Mouse (Mus musculus) forebrain, postnatal 0 days (tissue): ENCODE results near the gene Slc18a3. TPM values are rescaled to one million over a fixed set of nuclear protein-coding genes. Genes with fewer than 3 reads are reported as not detected.

ENCODE experiments used
- ATAC-seq: fragments of 200-750 bp; cut with Nextera tagmentation; 2 replicates; pipeline ENCODE4 v1.8.0; 2017; ENCODE audit warnings: mild to moderate bottlenecking, moderate library complexity
- DNase-seq: peaks from one replicate; pipeline ENCODE4 v3.0.0-alpha.2; 2015
- H3K27ac ChIP-seq: fragments of 300-500 bp; sonication (generic); 2 replicates; pipeline ENCODE4 v1.5.1; 2014; ENCODE audit warnings: low read depth, mild to moderate bottlenecking, antibody characterized with exemption, low read length, moderate library complexity, mixed read lengths
- H3K27me3 ChIP-seq: fragments of 300-500 bp; sonication (generic); 2 replicates; pipeline ENCODE4 v1.6.1; 2014; ENCODE audit warnings: mild to moderate bottlenecking, low read length, mixed read lengths; ENCODE audit not compliant: insufficient read depth
- H3K36me3 ChIP-seq: fragments of 300-500 bp; sonication (generic); 2 replicates; pipeline ENCODE4 v1.6.1; 2014; ENCODE audit warnings: mild to moderate bottlenecking, moderate library complexity; ENCODE audit not compliant: insufficient read depth
- H3K4me1 ChIP-seq: fragments of 300-500 bp; sonication (generic); 2 replicates; pipeline ENCODE4 v1.6.1; 2014; ENCODE audit warnings: antibody characterized with exemption; ENCODE audit not compliant: insufficient read depth
- H3K4me2 ChIP-seq: fragments of 300-500 bp; sonication (generic); 2 replicates; pipeline ENCODE4 v1.6.1; 2014; ENCODE audit warnings: low read depth, mild to moderate bottlenecking, moderate library complexity
- H3K4me3 ChIP-seq: fragments of 300-500 bp; sonication (generic); 2 replicates; pipeline ENCODE4 v1.5.1; 2014; ENCODE audit warnings: low read depth, low read length, mixed read lengths
- H3K9ac ChIP-seq: fragments of 300-500 bp; sonication (generic); 2 replicates; pipeline ENCODE4 v1.6.1; 2014; ENCODE audit warnings: mild to moderate bottlenecking
- H3K9me3 ChIP-seq: fragments of 300-500 bp; sonication (generic); 2 replicates; pipeline ENCODE4 v1.6.1; 2016; ENCODE audit warnings: low read length
- CTCF ChIP-seq: sonication (generic); IDR thresholded peaks from 2 replicates; pipeline ENCODE4 v1.5.1; 2016; ENCODE audit warnings: antibody characterized with exemption, control low read depth, low read depth
- WGBS: fragments of 180-500 bp; shearing (Covaris S2); extraction: QIAGEN DNeasy Blood & Tissue Kit; methylation state at CpG from one replicate; pipeline ENCODE4 v1.1.7; 2014; 5-methylcytosine and 5-hydroxymethylcytosine counted together
- polyA plus RNA-seq: library from polyadenylated mRNA; unstranded; fragments of >200 nt; fragmentation: Nextera tagmentation; extraction: Ambion mirVana; gene quantifications from 2 replicates; pipeline ENCODE4 v1.2.1, GENCODE M21; 2015
- total RNA-seq: library from RNA; depleted of rRNA; stranded (reverse); fragments of >200 nt; gene quantifications from 2 replicates; pipeline ENCODE4 v1.2.3, GENCODE M21; 2014

The Slc18a3 gene
- total and polyA plus RNA-seq, 2 experiments from 2014 or later, result 2.4 to 4.4 TPM

DNA sequence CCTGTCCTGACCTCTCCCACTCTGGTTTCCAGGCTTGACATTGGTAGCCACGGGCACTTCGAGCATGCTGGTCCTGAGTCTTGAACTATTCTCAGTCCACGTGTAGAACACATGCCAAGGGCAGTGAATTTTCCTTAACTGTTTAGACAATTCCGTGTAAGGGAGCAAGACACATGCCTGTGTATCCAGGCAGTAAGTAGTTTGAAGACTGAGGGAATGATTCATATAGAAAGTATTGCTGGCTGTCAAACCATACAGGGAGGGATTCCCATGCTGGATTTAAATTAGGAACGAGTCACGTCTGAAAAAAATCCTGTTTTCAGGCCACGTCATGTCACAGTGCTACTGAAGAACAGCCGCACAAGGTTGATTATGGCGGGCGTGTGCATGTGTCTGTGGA lies 41.7 kb upstream of the Slc18a3 start:
- WGBS, result 92% methylated on average over 10 of the region's 10 CpGs
- no peak overlapping the region for H3K9ac ChIP-seq
- no peaks in the 10 kb centered on the region for H3K36me3 ChIP-seq
- DNase-seq, result no peak
- H3K4me3 ChIP-seq, result no peak overlapping the region
- ATAC-seq, result no peak
- H3K27ac ChIP-seq, result no peak overlapping the region
- H3K4me2 ChIP-seq, result no peak overlapping the region
- no peaks in the 10 kb centered on the region for H3K4me1 ChIP-seq
- H3K9me3 ChIP-seq, result no peaks in the 10 kb centered on the region
- no peaks in the 10 kb centered on the region for H3K27me3 ChIP-seq
- TF ChIP-seq CTCF, result no peak

DNA sequence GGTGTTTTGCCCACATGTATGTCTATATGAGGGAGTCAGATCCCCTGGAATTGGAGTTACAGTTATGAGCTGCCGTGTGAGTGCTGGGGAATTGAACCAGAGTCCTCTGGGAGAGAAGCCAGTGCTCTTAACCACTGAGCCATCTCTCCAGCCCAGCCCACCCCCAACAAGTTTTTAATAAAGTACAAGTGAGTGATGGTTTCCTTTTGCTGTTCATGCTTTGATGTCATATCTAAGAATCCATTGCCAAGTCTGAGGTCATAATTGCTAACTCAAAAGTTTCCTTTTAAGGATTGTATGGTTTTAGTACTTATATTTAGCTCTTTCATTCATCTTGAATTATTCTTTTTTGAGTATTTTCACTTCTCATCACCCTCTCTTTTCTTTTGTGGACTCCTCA lies 39.2 kb upstream of the Slc18a3 start:
- Histone ChIP-seq H3K4me3 (no peak overlapping the region), H3K27me3 (no peaks in the 10 kb centered on the region), H3K36me3 (no peaks in the 10 kb centered on the region), H3K9ac (no peak overlapping the region), H3K4me1 (no peaks in the 10 kb centered on the region), H3K27ac (no peak overlapping the region), H3K9me3 (no peaks in the 10 kb centered on the region), H3K4me2 (no peak overlapping the region)
- no peak for DNase-seq
- no peak for ATAC-seq
- 75% methylated on average over 1 of the region's 1 CpGs for WGBS
- TF ChIP-seq CTCF, result no peak

DNA sequence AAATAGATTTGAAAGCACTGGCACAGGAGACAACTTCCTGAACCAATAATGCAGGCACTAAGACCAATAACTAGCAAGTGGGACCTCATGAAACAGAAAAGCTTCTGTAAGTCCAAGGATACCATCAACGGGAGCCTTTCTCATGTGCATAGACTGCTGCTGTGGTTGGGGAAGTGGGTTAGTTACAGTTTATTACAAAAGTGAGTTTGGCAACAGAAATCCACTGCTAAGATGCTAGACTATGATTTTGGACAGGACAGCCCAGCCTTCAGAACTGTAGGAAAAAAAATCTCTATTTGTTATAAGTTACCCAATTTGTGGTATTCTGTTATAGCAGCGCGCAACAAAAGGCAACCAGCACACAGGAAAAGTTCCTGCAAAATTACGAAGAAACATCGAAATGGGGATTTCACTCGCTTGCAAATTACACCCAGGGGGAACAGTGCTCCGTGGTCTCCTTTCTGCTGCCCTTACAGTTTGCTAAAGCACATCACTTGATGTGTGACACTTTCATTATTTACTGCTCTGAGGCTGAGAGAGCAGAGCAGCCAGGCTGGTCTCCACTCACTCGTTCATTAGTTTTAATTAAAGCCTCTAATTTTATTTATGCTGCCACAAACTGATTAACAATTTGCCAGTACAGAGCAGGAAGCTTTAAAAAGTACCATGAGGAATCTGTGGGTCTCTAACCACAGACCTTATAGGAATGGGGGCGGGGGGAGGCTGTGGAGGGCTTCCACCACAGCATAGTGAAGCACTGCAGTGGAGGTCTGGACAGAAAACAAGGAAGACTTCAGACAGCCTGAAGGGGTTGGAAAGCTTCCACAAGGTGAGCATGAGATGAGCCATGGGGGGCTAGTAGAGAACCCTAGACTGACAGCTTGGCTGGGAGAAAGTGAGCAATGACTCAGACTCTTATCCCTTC lies 38.4 kb upstream of the Slc18a3 start:
- TF ChIP-seq CTCF, result no peak
- H3K4me3 ChIP-seq, result no peak overlapping the region
- WGBS, result 32% methylated on average over 9 of the region's 9 CpGs
- no peaks in the 10 kb centered on the region for H3K9me3 ChIP-seq
- no peaks in the 10 kb centered on the region for H3K4me1 ChIP-seq
- ATAC-seq (no peak), DNase-seq (no peak)
- no peaks in the 10 kb centered on the region for H3K36me3 ChIP-seq
- H3K27me3 ChIP-seq, result no peaks in the 10 kb centered on the region
- no peak overlapping the region for H3K9ac ChIP-seq
- H3K27ac ChIP-seq, result no peak overlapping the region
- no peak overlapping the region for H3K4me2 ChIP-seq

DNA sequence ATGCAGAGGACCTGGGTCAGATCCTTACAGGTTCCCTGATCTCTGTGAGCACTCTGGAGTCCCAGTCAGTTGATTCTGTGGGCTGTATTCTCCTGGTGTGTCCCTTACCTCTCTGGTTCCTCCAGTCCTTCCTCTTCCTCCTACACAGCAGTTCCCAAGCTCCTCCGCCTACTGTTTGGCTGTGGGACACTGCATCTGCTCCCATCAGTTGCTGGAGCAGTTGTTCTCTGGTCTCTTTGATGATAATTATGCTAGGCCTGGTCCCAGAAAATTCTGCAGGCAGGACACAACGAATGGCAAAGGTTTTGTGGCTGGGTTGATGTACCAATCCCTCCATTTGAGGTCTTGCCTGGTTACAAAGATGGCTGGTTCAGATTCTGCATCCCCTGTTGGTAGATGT lies 36.7 kb upstream of the Slc18a3 start:
- WGBS, result 79% methylated on average over 2 of the region's 2 CpGs
- DNase-seq, result no peak
- Histone ChIP-seq H3K27ac (no peak overlapping the region), H3K27me3 (no peaks in the 10 kb centered on the region), H3K4me1 (no peaks in the 10 kb centered on the region), H3K36me3 (no peaks in the 10 kb centered on the region), H3K4me2 (no peak overlapping the region), H3K4me3 (no peak overlapping the region), H3K9ac (no peak overlapping the region), H3K9me3 (no peaks in the 10 kb centered on the region)
- no peak for TF ChIP-seq CTCF
- ATAC-seq, result no peak

DNA sequence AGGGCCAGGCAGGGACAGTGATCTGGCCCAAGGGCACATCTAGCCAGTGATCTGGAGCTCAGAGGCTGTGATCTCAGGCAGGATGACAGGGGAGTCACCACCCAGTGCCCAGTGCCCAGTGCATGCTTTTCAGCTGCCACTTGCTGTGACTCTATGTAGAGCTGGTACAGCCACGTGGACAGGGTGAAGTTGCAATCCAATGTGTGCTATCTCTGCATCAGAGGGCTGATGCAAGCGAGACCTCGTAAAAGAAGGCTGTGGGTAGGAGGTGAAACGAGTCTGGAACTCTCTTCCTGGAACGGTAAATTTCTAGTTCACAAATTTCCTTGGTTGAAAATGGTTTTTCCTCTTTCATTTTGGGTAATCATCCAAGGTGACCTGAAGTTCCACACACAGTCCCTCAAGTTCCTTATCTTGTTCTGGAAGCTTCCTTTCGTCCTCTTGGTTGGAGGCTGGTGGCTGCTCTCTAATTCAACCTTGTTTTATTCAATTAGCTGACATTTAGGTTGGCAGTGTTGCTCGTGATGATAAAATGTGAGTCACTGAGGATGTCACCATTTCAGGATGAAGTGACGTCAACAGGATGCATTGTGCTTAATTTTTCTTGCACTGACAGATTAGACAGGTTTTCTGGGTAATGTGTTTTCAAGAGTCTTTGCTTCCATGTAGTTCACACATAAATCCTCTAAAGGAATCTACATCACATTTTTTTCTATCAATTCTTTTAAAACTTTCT lies 31.6 kb upstream of the Slc18a3 start:
- TF ChIP-seq CTCF, result no peak
- DNase-seq (no peak), ATAC-seq (no peak)
- no peaks in the 10 kb centered on the region for H3K4me1 ChIP-seq
- no peaks in the 10 kb centered on the region for H3K27me3 ChIP-seq
- H3K27ac ChIP-seq, result no peak overlapping the region
- H3K9me3 ChIP-seq, result no peaks in the 10 kb centered on the region
- no peaks in the 10 kb centered on the region for H3K36me3 ChIP-seq
- no peak overlapping the region for H3K4me2 ChIP-seq
- 78% methylated on average over 8 of the region's 8 CpGs for WGBS
- no peak overlapping the region for H3K9ac ChIP-seq
- no peak overlapping the region for H3K4me3 ChIP-seq

DNA sequence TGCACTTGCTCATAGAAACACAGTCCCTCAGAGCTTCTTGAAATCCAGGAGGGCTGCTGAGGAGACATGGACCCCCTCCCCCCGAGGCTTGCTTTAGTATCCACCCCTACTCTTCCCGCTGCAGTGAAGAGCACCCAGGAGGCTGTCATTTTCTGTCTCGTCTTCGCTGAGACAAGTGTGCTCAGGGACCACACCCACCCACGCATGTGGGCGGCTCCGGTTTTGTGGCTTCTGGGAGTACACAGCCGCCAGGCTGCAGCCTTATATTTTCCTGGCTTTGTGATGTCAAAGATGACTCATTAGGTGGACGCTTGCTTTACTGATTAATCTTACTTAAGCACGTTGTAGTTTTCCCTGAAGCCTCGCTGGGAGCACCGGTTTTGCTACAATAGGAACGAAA lies 27.9 kb upstream of the Slc18a3 start:
- WGBS, result 12% methylated on average over 13 of the region's 13 CpGs
- Histone ChIP-seq H3K4me2 (peak overlapping the region; percentile 56), H3K4me1 (no peaks in the 10 kb centered on the region), H3K27ac (no peak overlapping the region), H3K4me3 (peak overlapping the region; percentile 30), H3K27me3 (no peaks in the 10 kb centered on the region), H3K36me3 (no peaks in the 10 kb centered on the region), H3K9me3 (no peaks in the 10 kb centered on the region), H3K9ac (peak overlapping the region; percentile 41; the same call in 1 of the 2 replicates)
- TF ChIP-seq CTCF, result no peak
- DNase-seq (peak; percentile 56), ATAC-seq (peak; percentile 70)

DNA sequence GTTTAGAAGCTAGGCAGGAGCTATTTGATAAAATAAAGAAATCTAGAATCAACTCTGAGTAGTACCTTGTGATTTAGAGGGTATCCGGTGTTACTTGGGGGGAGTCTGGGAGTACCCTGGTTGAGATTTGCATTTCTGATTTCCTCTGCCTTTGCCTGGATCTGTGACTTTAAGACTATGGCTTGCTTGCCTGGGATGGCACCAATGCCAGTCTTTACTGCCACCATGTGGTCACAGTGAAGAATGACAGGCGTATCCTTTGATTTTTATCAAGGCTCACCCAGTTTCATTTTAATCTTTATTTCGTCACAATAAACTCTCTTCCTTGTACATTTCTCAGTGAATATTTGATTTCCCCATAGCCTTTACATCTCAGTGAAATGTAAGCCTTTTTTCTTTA lies 17.4 kb upstream of the Slc18a3 start:
- H3K27ac ChIP-seq, result no peak overlapping the region
- H3K36me3 ChIP-seq, result no peaks in the 10 kb centered on the region
- ATAC-seq, result peak; percentile 42
- H3K4me2 ChIP-seq, result no peak overlapping the region
- WGBS, result 4% methylated on average over 3 of the region's 3 CpGs
- peak; percentile 95 for TF ChIP-seq CTCF
- H3K9ac ChIP-seq, result no peak overlapping the region
- H3K9me3 ChIP-seq, result no peaks in the 10 kb centered on the region
- no peaks in the 10 kb centered on the region for H3K4me1 ChIP-seq
- peak; percentile 79 for DNase-seq
- no peaks in the 10 kb centered on the region for H3K27me3 ChIP-seq
- H3K4me3 ChIP-seq, result no peak overlapping the region
